Mouse (Mus musculus): ENCODE measurements around the gene Epha4.

- TF ChIP-seq CTCF (conservative IDR thresholded peaks at IDR 0.05; ENCODE audit: insufficient read depth, insufficient read length, low read depth, low read length) = no peak
- no peak for TF ChIP-seq POLR2A (IDR thresholded peaks at IDR 0.05; ENCODE audit: low read depth, low read length)
These were observed 58.0 kb downstream of the Epha4 start for GRCm38 (mm10) chr1:77456695-77457445.
